27 mouse cellular contexts compared by ENCODE assay signal in genomic region chr10:36317911-36318310, GRCm38 (mm10).
"Had no signal": no experiment of that assay in that cellular context is flagged by ENCODE, and none has a peak within 500 bp of the region (broad histone marks: within the 10 kb centered on the region; RNA-seq: fewer than 3 reads in every experiment).

No protein-coding gene starts in this region.

- H3K9me3 ChIP-seq: embryonic facial prominence, embryonic 10.5 days; embryonic facial prominence, embryonic 12.5 days; embryonic facial prominence, embryonic 13.5 days; embryonic facial prominence, embryonic 15.5 days; forebrain, embryonic 10.5 days; forebrain, embryonic 12.5 days; forebrain, embryonic 13.5 days; forebrain, embryonic 15.5 days; heart, embryonic 10.5 days had no signal

- H3K9ac ChIP-seq: embryonic facial prominence, embryonic 12.5 days; embryonic facial prominence, embryonic 13.5 days; embryonic facial prominence, embryonic 15.5 days; forebrain, embryonic 12.5 days; forebrain, embryonic 13.5 days; forebrain, embryonic 15.5 days; forebrain, postnatal 0 days had no signal

- H3K4me2 ChIP-seq: embryonic facial prominence, embryonic 12.5 days; embryonic facial prominence, embryonic 13.5 days; embryonic facial prominence, embryonic 15.5 days; forebrain, embryonic 12.5 days; forebrain, embryonic 13.5 days; forebrain, embryonic 15.5 days had no signal

- ATAC-seq: forebrain, embryonic 13.5 days; forebrain, embryonic 14.5 days; forebrain, embryonic 15.5 days; forebrain, embryonic 16.5 days; forebrain, postnatal 0 days had no signal

- H3K4me3 ChIP-seq: embryonic facial prominence, embryonic 10.5 days; embryonic facial prominence, embryonic 12.5 days; embryonic facial prominence, embryonic 13.5 days; embryonic facial prominence, embryonic 15.5 days; erythroblast, embryonic 14.5 days; forebrain, embryonic 10.5 days; forebrain, embryonic 12.5 days; forebrain, embryonic 13.5 days; forebrain, embryonic 15.5 days; gastrocnemius, adult 2 months; heart, adult 2 months; heart, embryonic 10.5 days had no signal

- H3K4me1 ChIP-seq: embryonic facial prominence, embryonic 10.5 days; embryonic facial prominence, embryonic 12.5 days; embryonic facial prominence, embryonic 13.5 days; embryonic facial prominence, embryonic 15.5 days; forebrain, embryonic 10.5 days; forebrain, embryonic 12.5 days; forebrain, embryonic 13.5 days; forebrain, embryonic 15.5 days; heart, embryonic 10.5 days had no signal

- H3K27ac ChIP-seq: embryonic facial prominence, embryonic 10.5 days; embryonic facial prominence, embryonic 12.5 days; embryonic facial prominence, embryonic 13.5 days; embryonic facial prominence, embryonic 15.5 days; forebrain, embryonic 10.5 days; forebrain, embryonic 12.5 days; forebrain, embryonic 13.5 days; forebrain, embryonic 15.5 days; gastrocnemius, adult 2 months; heart, adult 2 months; heart, embryonic 10.5 days had no signal

- H3K27me3 ChIP-seq: embryonic facial prominence, embryonic 12.5 days; embryonic facial prominence, embryonic 13.5 days; embryonic facial prominence, embryonic 15.5 days; forebrain, embryonic 12.5 days; forebrain, embryonic 13.5 days; forebrain, embryonic 15.5 days had no signal

- DNase-seq: cerebellum, adult 9-11 months; cerebellum, postnatal 10 days; cerebellum, postnatal 14 days; cerebellum, postnatal 25 days; cerebellum, postnatal 36 days; embryo, embryonic 11 days; forebrain, postnatal 0 days; gastrocnemius, adult 2 months; gastrocnemius, postnatal 10 days; gastrocnemius, postnatal 14 days; gastrocnemius, postnatal 25 days; gastrocnemius, postnatal 36 days; heart, adult 11 months; heart, adult 18-20 months; heart, adult 2 months had no signal

- H3K36me3 ChIP-seq: embryonic facial prominence, embryonic 10.5 days; embryonic facial prominence, embryonic 12.5 days; embryonic facial prominence, embryonic 13.5 days; embryonic facial prominence, embryonic 15.5 days; forebrain, embryonic 10.5 days; forebrain, embryonic 12.5 days; forebrain, embryonic 15.5 days; heart, embryonic 10.5 days had no signal
